Mouse (Mus musculus) erythroid progenitor cell, adult 5-6 weeks (primary cell): ENCODE results near the gene Stk40. TPM values are rescaled to one million over a fixed set of nuclear protein-coding genes. Genes with fewer than 3 reads are reported as not detected.
A peak's percentile ranks its signal among the peaks of the same experiment; 100 is the strongest.

Experiments used
- ATAC-seq: replicated peaks from 2 replicates; pipeline ENCODE4 v1.8.0; 2016; ENCODE audit warnings: moderate number of reproducible peaks, mild to moderate bottlenecking, moderate TSS enrichment, inconsistent platforms; ENCODE audit not compliant: poor library complexity, low FRiP score, severe bottlenecking
- total RNA-seq, 2 experiments: library from RNA; stranded (forward) in 1 of 2; stranded (reverse) in 1 of 2; fragments of 150-400 nt in 1 of 2; fragments of 186-747, 209-891 nt in 1 of 2; gene quantifications; 2 replicates each; pipeline versions ENCODE4 v1.2.3 to v1.2.4; 2015 to 2017; ENCODE audit warnings: low replicate concordance in 2 of 2

The Stk40 gene
- total RNA-seq, 2 experiments from 2014 or later, result 2.4 to 10.1 TPM

DNA sequence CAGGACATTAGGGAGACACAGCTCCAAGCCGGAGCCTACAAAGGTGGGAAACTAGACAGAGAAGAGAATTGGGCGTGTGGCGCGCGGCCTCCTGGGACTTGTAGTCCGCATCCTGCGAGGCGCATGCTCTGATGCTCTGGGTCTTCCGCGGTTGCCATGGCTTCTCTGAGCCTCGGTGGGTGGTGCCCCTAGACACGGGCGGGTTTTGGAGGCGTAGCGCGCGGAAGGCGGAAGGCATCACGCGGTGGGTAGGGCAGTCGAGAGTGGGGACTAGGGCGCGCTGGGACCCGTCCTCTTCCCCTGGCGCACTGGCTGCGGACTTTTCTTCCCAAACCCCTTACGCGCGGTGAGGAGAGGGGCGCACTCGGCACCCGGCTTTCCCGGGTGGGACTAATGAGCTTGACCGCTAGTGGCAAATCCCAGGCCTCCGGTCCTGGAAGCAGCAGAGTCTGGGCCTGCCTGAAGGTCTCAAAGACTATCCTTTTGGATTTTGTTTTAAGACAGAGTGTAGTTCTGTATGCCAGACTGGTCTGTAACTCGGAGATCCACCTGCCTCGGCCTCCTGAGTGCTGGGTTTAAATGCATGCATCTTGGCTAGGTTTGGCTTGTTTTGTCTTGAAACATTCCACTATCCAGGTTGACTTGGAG is 7.2 kb upstream of the Stk40 start, which contains the start of gene Lsm10:
Lsm10 (plus strand) TSS at position 160 of the 648 bp plus-strand sequence.
- ATAC-seq, result peak; percentile 99

- no peak for ATAC-seq
Measured at GRCm38 (mm10) chr4:126097711-126098253, 6.0 kb upstream of the Stk40 start.

GRCm38 (mm10) chr4:126099365-126099764 is 4.4 kb upstream of the Stk40 start:
- 0 out of 2 replicates have a peak, but pooled peaks have one; percentile 27 for ATAC-seq

DNA sequence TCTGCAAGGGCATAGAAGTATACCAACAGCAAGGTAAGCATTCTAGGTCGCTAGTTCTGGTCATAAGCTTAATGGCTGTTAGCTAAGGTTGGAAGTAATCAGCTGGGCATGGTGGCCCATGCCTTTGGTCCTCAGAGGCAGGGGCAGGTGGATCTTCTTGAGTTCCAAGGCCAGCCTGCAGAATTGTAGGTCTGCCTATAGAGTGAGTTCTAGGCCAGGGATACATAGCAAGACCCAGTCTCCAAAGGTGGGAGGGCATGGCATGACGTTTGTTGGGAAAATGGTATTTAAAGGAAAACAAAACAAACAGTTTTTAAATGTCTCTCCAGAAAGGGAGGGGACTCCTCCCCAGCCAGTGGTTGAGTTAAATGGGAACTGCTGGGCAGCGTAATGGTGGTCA is 3.0 kb upstream of the Stk40 start:
- ATAC-seq, result no peak

DNA sequence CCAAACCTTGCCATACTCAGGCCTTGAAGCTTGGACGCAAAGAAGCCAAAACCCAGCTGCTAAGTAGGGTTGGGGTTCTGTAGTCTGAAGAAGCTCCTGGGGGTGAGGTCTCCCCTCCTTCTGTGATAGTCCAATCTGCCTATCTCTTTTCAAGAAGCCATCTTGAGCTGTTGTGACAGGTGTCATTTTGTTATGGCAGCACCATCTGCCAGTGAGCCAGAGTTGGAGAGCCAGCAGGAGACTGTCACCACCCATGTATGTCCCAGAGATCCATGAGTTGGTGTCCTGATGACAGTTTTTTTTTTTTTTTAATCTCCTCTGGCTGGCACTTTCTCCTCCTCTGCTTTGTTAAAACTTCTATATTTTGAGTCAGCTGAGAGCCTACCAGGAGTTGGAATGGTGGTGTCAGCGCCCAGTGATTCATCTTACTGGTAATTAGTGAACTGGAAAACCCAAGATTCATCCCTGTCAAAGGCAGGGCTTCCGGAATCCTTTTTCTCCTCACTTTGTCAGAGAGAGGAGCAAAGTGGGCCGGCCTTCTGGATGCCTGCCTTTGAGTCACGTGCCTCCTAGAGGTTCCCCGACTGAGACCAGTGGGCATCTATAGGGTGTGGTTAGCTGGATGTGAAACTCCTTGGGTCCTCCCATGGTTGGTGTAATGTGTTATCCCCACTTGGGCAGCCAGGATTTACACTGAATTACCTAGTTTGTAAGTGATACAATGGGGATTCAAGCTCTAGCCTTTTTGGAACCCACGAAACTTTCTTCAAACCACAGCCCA is 1.5 kb upstream of the Stk40 start:
- peak; percentile 39; the same call in 1 of the 2 replicates for ATAC-seq

DNA sequence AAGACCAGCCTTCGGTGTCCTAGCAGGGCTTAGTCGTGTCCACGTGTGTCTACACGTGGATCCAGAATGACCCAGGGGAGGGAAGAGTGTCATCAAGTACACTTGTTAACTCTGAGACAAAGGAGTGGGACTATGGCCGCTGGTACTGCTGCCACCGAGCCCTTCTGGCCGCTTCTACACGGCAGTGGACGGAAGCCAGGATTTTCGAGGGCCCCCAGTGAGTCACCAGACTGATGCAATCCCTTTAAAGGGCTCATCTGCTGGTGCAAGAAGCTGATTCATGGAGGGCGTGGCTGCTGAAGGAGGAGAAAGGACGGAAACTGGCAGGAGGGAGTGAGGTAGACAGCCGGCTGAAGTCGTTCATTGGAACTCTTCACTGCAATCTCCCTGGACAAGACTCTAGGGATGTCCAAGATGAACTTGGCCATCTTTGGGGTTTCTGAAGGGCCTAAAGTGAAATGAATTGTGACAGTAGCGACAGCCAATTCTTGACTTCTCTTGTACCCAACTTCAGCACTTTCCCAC is 638 bp upstream of the Stk40 start:
- ATAC-seq, result peak; percentile 86

- ATAC-seq, result peak; percentile 32; the same call in 1 of the 2 replicates
Measured at GRCm38 (mm10) chr4:126104261-126105075, 711 bp downstream of the Stk40 start.

DNA sequence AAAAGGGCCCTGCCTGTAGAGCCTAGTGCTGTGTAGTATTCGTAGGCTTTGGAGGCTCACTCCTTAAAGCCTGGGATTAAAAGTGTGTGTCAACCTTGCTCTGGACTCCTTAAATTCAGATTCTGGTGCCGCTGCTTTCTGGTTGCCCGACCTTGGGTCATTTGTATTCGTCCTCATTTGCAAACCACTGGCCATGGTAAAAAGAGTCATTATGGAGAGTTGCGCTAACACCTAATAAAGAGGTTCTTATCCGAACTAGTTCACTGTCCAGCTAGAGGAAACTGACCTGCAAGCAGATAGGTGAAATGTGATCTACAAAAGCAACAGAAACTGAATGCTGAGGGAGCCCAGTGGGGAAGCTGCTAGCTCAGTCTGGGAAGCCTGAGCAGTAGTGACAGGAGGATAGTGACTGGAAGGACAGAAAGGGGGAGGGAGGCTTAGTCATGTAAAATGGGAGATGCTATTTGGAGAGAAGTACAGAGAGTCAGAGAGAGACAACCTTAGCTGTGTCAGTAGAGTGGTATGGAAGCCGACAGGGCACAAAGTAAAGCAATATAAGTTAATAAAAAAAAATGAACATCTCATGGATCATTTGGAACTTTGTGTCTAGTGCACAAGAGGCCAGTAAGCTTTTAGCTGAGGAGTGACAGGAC is 1.5 kb downstream of the Stk40 start:
- ATAC-seq, result no peak

GRCm38 (mm10) chr4:126108061-126108740 is 4.4 kb downstream of the Stk40 start:
- ATAC-seq, result no peak

DNA sequence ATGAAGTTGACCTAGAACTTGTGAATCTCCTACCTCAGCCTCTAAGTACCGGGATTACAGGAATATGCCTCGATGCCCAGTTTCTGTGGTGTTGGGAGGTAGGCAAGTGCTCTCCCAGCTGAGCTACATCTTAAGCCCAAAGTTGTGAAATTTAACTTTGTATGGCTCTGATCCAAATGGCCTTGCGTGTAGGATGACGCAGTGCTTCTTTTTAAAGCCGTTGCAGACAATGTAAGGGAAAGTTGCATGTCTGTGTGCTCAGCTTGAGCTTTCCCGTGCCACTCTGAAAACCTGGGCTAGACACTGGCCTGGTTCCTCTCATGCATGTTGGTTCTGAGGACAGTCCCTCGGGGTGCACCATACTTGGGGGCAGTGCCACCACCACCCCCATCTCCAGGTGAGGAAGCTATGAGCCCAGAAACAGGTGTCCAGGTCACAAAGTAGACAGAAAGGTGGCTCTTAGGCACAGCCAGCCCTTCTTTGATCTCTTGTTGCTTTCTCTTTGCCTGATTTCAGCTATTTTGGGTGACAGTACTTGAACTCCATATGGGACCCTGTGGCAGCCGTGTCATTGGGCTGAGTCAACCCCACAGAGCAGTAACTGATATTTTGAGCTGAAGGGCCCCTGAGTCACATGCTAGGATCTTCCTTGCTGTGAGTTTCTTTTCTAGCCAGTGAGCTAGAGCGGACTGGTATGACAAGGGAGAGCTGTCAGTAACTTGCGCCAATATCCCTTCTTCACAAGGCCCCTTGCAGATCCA is 6.0 kb downstream of the Stk40 start:
- ATAC-seq, result no peak

DNA sequence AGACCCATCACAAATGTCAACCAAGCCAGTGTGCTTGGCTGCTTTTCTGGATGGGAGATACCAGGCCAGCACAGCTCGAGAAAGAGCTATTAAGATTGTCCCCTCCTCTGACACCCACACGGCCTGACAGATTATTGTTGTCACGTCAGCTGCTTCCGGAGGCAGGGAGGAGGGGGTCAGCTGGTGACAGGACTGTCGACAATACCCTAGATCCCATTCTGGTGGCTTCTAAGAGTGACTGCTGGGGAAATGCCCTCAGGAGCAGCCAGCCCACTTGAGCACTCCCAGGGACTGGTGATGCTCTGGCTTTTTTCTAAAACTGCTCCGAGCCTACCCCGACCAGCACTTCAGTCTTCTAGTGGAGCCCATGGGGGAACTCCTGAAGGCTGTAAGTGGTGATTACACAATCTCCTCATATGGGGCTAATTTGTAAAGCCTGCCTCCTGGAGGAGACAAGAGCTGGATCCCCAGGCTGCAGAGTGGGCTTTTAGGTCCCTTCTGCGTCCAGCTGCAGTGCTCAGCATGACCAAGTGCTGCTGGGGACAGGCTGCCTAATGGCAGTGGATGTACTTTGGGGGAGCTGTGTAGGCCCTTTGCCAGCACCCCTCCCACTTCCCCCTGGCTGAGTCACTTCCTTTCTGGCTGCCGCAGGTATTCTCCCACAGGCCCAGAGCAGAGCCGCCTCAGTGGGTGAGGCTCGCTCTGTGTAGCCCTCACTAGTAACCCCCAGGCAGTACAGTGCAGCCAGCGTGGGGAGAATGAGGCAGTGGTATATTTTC is 6.8 kb downstream of the Stk40 start:
- ATAC-seq, result no peak; the same call in 1 of the 2 replicates

DNA sequence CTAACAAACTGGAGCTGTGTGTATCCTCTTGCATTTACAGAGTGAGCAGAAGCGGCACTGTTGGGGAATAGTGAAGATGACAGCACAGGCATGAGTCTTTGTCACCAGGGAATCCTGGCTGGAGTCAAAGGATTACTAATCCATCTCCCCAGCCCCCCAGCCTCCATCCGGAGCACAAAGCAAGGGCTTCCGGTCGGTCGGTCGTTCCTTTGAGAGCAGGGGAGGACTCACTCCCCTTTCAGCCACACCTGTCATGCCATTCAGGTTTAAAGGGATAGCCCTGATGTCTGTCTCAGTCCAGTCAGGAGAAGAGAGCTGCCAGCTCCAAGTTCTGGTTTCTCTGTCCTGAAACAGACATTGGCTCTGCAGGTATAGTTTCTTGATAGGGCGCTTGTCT is 7.4 kb downstream of the Stk40 start:
- no peak for ATAC-seq

DNA sequence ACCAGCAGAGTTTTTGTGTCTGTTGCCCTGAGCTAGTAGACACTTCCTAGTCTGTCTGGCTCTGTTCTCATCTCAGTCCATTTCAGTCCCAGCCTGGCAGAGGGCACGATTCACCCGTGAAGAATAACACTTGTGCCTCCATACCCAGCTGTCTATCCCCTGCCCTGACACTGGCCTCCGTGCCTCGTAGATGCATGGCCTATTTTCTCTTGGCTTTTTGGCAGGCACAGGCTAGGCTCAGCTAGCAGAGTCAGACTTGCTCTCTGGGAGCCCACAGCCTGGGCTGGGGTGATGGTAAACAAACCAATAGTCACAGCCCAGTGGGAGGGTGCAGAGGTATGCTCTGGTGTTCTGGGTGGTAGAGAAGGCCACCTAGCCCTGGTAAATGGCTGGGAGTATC is 9.5 kb downstream of the Stk40 start:
- ATAC-seq, result no peak

DNA sequence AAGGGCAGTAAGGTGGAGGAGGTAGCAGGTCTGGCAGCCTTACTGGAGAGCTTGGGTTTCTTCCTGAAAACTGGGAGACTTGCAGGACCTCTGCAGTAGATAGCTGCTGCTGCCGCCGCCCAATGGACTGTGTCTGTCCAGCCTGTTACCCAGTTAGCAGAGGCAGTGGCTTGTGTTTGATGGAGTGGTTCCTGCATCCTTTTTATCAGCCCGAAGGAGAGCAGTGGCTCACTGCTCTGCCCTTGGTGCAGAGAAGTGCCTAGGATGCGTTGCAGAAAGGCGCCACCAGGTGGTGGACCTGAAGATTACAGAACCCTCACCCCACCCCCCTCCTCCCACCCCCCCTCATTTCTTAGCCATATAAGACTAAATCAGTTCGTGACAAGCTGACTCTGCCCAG is 10.2 kb downstream of the Stk40 start:
- no peak for ATAC-seq

- ATAC-seq, result no peak
Measured at GRCm38 (mm10) chr4:126115411-126115810, 11.7 kb downstream of the Stk40 start.

DNA sequence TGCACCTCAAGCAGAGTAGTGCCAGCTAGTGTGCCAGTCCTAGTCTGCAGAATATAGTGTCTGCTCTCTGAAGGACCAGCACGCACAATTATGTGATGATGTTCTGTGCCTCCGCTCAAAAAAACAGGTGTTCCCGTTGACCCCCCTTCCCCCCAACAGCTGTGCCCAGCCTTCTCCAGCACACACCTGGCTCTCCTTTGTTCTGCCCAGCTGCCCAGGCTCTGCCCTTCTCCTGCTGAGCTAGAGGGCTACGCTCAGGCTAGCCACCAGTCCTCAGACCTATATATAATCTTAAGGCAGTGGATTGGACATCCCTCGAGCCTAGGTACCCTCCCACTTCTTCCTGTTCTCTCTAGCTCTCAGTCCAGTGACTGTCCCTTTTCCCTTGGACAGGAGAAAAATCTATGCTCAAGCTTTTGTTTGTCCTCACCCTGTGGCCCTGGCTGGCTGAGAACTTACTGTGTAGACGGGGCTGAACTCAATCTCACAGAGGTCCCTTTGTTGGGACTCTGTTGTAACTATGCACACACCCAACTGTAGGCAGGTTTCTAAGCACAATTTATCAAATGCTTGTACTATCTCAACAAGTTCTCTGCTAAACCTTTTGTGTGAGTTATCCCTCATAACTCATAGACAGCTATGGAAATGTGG is 12.2 kb downstream of the Stk40 start:
- ATAC-seq, result no peak

- ATAC-seq, result no peak
Measured at GRCm38 (mm10) chr4:126117116-126117515, 13.4 kb downstream of the Stk40 start.
